Mouse (Mus musculus): ENCODE data around the gene Tmem238. TPM values are rescaled to one million over a fixed set of nuclear protein-coding genes. Genes with fewer than 3 reads are reported as not detected.

The Tmem238 gene
- total RNA-seq, 2 experiments from 2014 or later: 2.4 to 5.4 TPM

- DNase-seq: peak; percentile 96 to 98
Observed at GRCm38 (mm10) chr7:4792278-4793212, 3.1 kb upstream of the Tmem238 start, which contains the start of gene Rpl28. TSS of gene Rpl28 (plus strand) at chr7:4792874.

GRCm38 (mm10) chr7:4788499-4789435 lies 689 bp downstream of the Tmem238 start:
- DNase-seq: peak; percentile 64 to 67

- DNase-seq: no peak
Observed at GRCm38 (mm10) chr7:4783667-4784268, 5.7 kb downstream of the Tmem238 start.

GRCm38 (mm10) chr7:4782759-4783158 lies 6.7 kb downstream of the Tmem238 start, which contains the start of the genes Il11 and Tmem190:
TSS of gene Il11 (minus strand) at chr7:4782859.
TSS of gene Tmem190 (plus strand) at chr7:4782937.
- DNase-seq: no peak

GRCm38 (mm10) chr7:4782130-4782529 lies 7.3 kb downstream of the Tmem238 start:
- no peak for DNase-seq

- no peak for DNase-seq
Observed at GRCm38 (mm10) chr7:4779921-4780320, 9.5 kb downstream of the Tmem238 start.

- DNase-seq: no peak
Observed at GRCm38 (mm10) chr7:4777851-4778637, 11.4 kb downstream of the Tmem238 start.

- DNase-seq: peak; percentile 57 to 58
Observed at GRCm38 (mm10) chr7:4776861-4777830, 12.3 kb downstream of the Tmem238 start.

- DNase-seq: no peak
Observed at GRCm38 (mm10) chr7:4776131-4776530, 13.3 kb downstream of the Tmem238 start.

GRCm38 (mm10) chr7:4771202-4771601 lies 18.3 kb downstream of the Tmem238 start, which contains the start of gene Fam71e2:
TSS of gene Fam71e2 (minus strand) at chr7:4771302.
- DNase-seq: no peak

- DNase-seq: no peak
Observed at GRCm38 (mm10) chr7:4764946-4765710, 24.3 kb downstream of the Tmem238 start.

GRCm38 (mm10) chr7:4759670-4760069 lies 29.8 kb downstream of the Tmem238 start:
- no peak for DNase-seq

GRCm38 (mm10) chr7:4752821-4753570 lies 36.5 kb downstream of the Tmem238 start, which contains the start of gene Cox6b2:
TSS of gene Cox6b2 (minus strand) at chr7:4753094.
- peak; percentile 53 to 54 for DNase-seq

- DNase-seq: peak in 1 of 2 experiments; percentile 24
Observed at GRCm38 (mm10) chr7:4751971-4752820, 37.3 kb downstream of the Tmem238 start.

- DNase-seq: no peak
Observed at GRCm38 (mm10) chr7:4749169-4749568, 40.3 kb downstream of the Tmem238 start.

- DNase-seq: no peak
Observed at GRCm38 (mm10) chr7:4748321-4748720, 41.1 kb downstream of the Tmem238 start.
